Mouse (Mus musculus): Measurements from ENCODE around the gene Ldb3.

DNA sequence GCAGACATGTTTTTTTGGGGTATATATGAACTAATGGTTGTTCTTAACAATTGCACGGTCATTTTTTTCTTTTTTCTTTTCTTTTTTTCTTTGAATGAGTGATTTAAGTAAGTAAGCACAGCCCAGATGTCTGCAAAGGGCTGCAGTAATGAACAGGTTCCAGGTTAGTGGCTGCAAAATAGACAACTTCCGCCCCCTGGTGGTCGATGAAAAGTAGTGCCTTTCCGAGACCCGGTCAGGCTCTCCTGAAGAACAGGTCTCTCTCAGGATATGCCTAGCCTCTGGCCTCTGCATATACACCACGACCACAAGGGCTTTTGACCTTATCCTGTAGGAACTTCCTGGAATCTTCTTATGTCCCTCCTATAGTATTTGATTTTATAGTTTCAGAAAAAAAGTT is 18.2 kb downstream of the Ldb3 start:
- TF ChIP-seq CTCF (IDR thresholded peaks at IDR 0.05; ENCODE audit: control insufficient read depth, insufficient read depth, low read length) (peak; percentile 72), POLR2A (IDR thresholded peaks at IDR 0.05; ENCODE audit: borderline replicate concordance, control insufficient read depth, low read depth, low read length) (no peak)

All from bone marrow, adult 2 months (tissue).